Mouse (Mus musculus) megakaryocyte progenitor cell, adult 5-6 weeks (primary cell): Measurements from ENCODE around the gene Tdp1. TPM values are rescaled to one million over a fixed set of nuclear protein-coding genes. Genes with fewer than 3 reads are reported as not detected.

Experiments used
- ATAC-seq: replicated peaks from 2 replicates; pipeline ENCODE4 v1.8.0; 2016; ENCODE audit warnings: mild to moderate bottlenecking, moderate TSS enrichment, inconsistent platforms; ENCODE audit not compliant: poor library complexity
- total RNA-seq, 2 experiments: library from RNA; stranded (forward) in 1 of 2; stranded (reverse) in 1 of 2; fragments of 157-497, 149-512 nt in 1 of 2; fragments of 200-1000 nt in 1 of 2; gene quantifications; 2 replicates each; pipeline versions ENCODE4 v1.2.3 to v1.2.4; 2015 to 2017

The Tdp1 gene
- total RNA-seq, 2 experiments from 2014 or later: 13.1 to 37.8 TPM

GRCm38 (mm10) chr12:99952928-99953327 lies 68.6 kb downstream of the Tdp1 start:
- ATAC-seq: peak; percentile 69

GRCm38 (mm10) chr12:99956411-99956810 lies 72.1 kb downstream of the Tdp1 start:
- peak; percentile 88 for ATAC-seq

- no peak for ATAC-seq
Observed at GRCm38 (mm10) chr12:99958068-99959060, 74.0 kb downstream of the Tdp1 start.

- ATAC-seq: no peak
Observed at GRCm38 (mm10) chr12:99959291-99959690, 75.0 kb downstream of the Tdp1 start.

GRCm38 (mm10) chr12:99959930-99960329 lies 75.6 kb downstream of the Tdp1 start:
- no peak for ATAC-seq

- no peak for ATAC-seq
Observed at GRCm38 (mm10) chr12:99960675-99961074, 76.4 kb downstream of the Tdp1 start.

GRCm38 (mm10) chr12:99964301-99965202 lies 80.2 kb downstream of the Tdp1 start, which contains the start of gene Kcnk13:
TSS of gene Kcnk13 (plus strand) at chr12:99964499.
- ATAC-seq: peak; percentile 80

GRCm38 (mm10) chr12:99965203-99966115 lies 81.1 kb downstream of the Tdp1 start:
- peak; percentile 16 for ATAC-seq

GRCm38 (mm10) chr12:99966116-99966770 lies 81.9 kb downstream of the Tdp1 start:
- ATAC-seq: 0 out of 2 replicates have a peak, but pooled peaks have one; percentile 4

- peak; percentile 58 for ATAC-seq
Observed at GRCm38 (mm10) chr12:99966881-99967363, 82.6 kb downstream of the Tdp1 start.

GRCm38 (mm10) chr12:99969906-99970305 lies 85.6 kb downstream of the Tdp1 start:
- ATAC-seq: no peak

GRCm38 (mm10) chr12:99971205-99971894 lies 87.0 kb downstream of the Tdp1 start:
- peak; percentile 38; the same call in 1 of the 2 replicates for ATAC-seq

- 0 out of 2 replicates have a peak, but pooled peaks have one; percentile 23 for ATAC-seq
Observed at GRCm38 (mm10) chr12:99972825-99973224, 88.5 kb downstream of the Tdp1 start.

- peak; percentile 72 for ATAC-seq
Observed at GRCm38 (mm10) chr12:99973659-99974058, 89.3 kb downstream of the Tdp1 start.

- ATAC-seq: peak; percentile 37
Observed at GRCm38 (mm10) chr12:99979541-99979940, 95.2 kb downstream of the Tdp1 start.

GRCm38 (mm10) chr12:99986797-99987196 lies 102.5 kb downstream of the Tdp1 start:
- peak; percentile 71 for ATAC-seq

GRCm38 (mm10) chr12:99988144-99988543 lies 103.8 kb downstream of the Tdp1 start:
- ATAC-seq: no peak

GRCm38 (mm10) chr12:99992362-99992862 lies 108.1 kb downstream of the Tdp1 start:
- ATAC-seq: no peak
